Mouse (Mus musculus) intestine, postnatal 0 days (tissue): ENCODE data around the gene Ranbp3l. TPM values are rescaled to one million over a fixed set of nuclear protein-coding genes. Genes with fewer than 3 reads are reported as not detected.
A peak's percentile ranks its signal among the peaks of the same experiment; 100 is the strongest.

Experiments
- ATAC-seq: fragments of 200-750 bp; cut with Nextera tagmentation; 2 replicates; pipeline ENCODE4 v1.8.0; 2017; ENCODE audit warnings: mild to moderate bottlenecking, moderate TSS enrichment, moderate library complexity
- H3K27ac ChIP-seq: fragments of 300-500 bp; sonication (generic); 2 replicates; pipeline ENCODE4 v1.5.1; 2014; ENCODE audit warnings: mild to moderate bottlenecking, low read depth, low read length, moderate library complexity
- H3K27me3 ChIP-seq: fragments of 300-500 bp; sonication (generic); replicated peaks from 2 replicates; pipeline ENCODE4 v1.6.1; 2014; ENCODE audit warnings: low read length, mixed read lengths; ENCODE audit not compliant: control insufficient read depth, insufficient read depth
- H3K36me3 ChIP-seq: fragments of 300-500 bp; sonication (generic); 2 replicates; pipeline ENCODE4 v1.6.1; 2014; ENCODE audit warnings: mild to moderate bottlenecking, moderate library complexity; ENCODE audit not compliant: control insufficient read depth, insufficient read depth
- H3K4me1 ChIP-seq: fragments of 300-500 bp; sonication (generic); replicated peaks from 2 replicates; pipeline ENCODE4 v1.6.1; 2014; ENCODE audit warnings: antibody characterized with exemption, low read length, mixed read lengths; ENCODE audit not compliant: control insufficient read depth, insufficient read depth
- H3K4me2 ChIP-seq: fragments of 300-500 bp; sonication (generic); replicated peaks from 2 replicates; pipeline ENCODE4 v1.6.1; 2014; ENCODE audit warnings: low read depth, mild to moderate bottlenecking, moderate library complexity
- H3K4me3 ChIP-seq: fragments of 300-500 bp; sonication (generic); 2 replicates; pipeline ENCODE4 v1.5.1; 2014; ENCODE audit warnings: low read depth, low read length
- H3K9ac ChIP-seq: fragments of 300-500 bp; sonication (generic); 2 replicates; pipeline ENCODE4 v1.6.1; 2014; ENCODE audit warnings: mild to moderate bottlenecking, low read depth, low read length
- H3K9me3 ChIP-seq: fragments of 300-500 bp; sonication (generic); 2 replicates; pipeline ENCODE4 v1.6.1; 2016; ENCODE audit warnings: mixed run types; ENCODE audit not compliant: control insufficient read depth
- CTCF ChIP-seq: sonication (generic); IDR thresholded peaks from 2 replicates; pipeline ENCODE4 v1.5.1; 2016; ENCODE audit warnings: low read depth, mild to moderate bottlenecking, control low read depth, antibody characterized with exemption, moderate library complexity
- WGBS: fragments of 180-500 bp; shearing (Covaris S2); extraction: QIAGEN DNeasy Blood & Tissue Kit; methylation state at CpG from one replicate; pipeline ENCODE4 v1.1.7; 2014; 5-methylcytosine and 5-hydroxymethylcytosine counted together
- polyA plus RNA-seq: library from polyadenylated mRNA; unstranded; fragments of >200 nt; fragmentation: Nextera tagmentation; extraction: Ambion mirVana; gene quantifications from 2 replicates; pipeline ENCODE4 v1.2.1, GENCODE M21; 2015

Gene Ranbp3l
- polyA plus RNA-seq, 1 experiment from 2014 or later = 0.29 TPM

- H3K9me3 ChIP-seq = no peaks in the 10 kb centered on the region
- H3K4me1 ChIP-seq = 0 out of 2 replicates have a peak, but pooled peaks cover 2% of the 10 kb centered on the region
- no peak overlapping the region for H3K4me2 ChIP-seq
- H3K27ac ChIP-seq = no peak overlapping the region
- no peak for ATAC-seq
- H3K36me3 ChIP-seq = peaks cover 53% of the 10 kb centered on the region
- WGBS = 59% methylated on average over 4 of the region's 4 CpGs
- H3K9ac ChIP-seq = no peak overlapping the region
- TF ChIP-seq CTCF = no peak
- H3K4me3 ChIP-seq = no peak overlapping the region
- no peaks in the 10 kb centered on the region for H3K27me3 ChIP-seq
These were observed 129.1 kb downstream of the Ranbp3l start for GRCm38 (mm10) chr15:9096865-9097264.

GRCm38 (mm10) chr15:9100446-9101077, 132.8 kb downstream of the Ranbp3l start:
- Histone ChIP-seq H3K4me3 (no peak overlapping the region), H3K9me3 (no peaks in the 10 kb centered on the region), H3K9ac (no peak overlapping the region), H3K4me1 (no peaks in the 10 kb centered on the region), H3K4me2 (no peak overlapping the region), H3K27ac (no peak overlapping the region), H3K36me3 (peaks cover 61% of the 10 kb centered on the region), H3K27me3 (no peaks in the 10 kb centered on the region)
- no peak for ATAC-seq
- WGBS = 96% methylated on average over 10 of the region's 10 CpGs
- no peak for TF ChIP-seq CTCF

DNA sequence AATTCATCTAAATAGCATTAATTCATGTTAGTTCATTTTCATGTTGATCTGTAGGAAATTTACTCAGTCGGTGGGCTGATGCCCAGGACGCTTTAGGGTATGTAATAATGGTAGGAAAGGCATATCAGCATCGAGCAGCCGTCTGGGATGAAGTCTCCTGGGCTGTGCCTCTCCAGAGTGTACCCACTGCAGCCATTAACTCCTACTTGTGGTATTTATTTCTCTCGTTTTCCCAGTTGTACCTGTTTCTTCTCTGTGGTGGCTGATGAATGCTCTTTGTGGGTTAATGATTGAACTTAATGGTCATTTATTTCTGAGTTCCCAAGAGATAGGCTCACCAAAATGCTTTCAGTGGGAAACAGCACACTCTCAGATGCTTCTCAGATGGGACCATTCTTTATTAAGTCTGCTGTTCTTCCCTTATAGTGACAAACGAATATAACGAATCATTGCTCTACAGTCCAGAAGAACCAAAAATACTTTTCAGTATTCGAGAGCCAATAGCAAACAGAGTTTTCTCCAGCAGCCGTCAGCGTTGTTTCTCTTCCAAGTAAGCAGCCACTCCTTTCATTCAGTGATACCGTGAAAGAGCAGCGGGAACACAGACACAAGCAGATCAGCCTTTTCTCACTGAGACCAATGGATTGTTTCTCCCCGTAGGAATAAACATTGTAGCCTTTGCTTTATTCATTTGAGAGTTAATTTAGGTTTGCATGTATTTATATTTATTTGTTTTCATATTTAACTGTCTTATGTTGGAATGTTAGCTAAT, 138.7 kb downstream of the Ranbp3l start:
- no peak overlapping the region for H3K4me3 ChIP-seq
- no peak for ATAC-seq
- no peaks in the 10 kb centered on the region for H3K9me3 ChIP-seq
- H3K4me1 ChIP-seq = no peaks in the 10 kb centered on the region
- peak overlapping the region; percentile 24; the same call in 1 of the 2 replicates for H3K4me2 ChIP-seq
- 40% methylated on average over 13 of the region's 13 CpGs for WGBS
- H3K27me3 ChIP-seq = no peaks in the 10 kb centered on the region
- no peak overlapping the region for H3K9ac ChIP-seq
- H3K27ac ChIP-seq = no peak overlapping the region
- peaks cover 39% of the 10 kb centered on the region for H3K36me3 ChIP-seq
- TF ChIP-seq CTCF = no peak

DNA sequence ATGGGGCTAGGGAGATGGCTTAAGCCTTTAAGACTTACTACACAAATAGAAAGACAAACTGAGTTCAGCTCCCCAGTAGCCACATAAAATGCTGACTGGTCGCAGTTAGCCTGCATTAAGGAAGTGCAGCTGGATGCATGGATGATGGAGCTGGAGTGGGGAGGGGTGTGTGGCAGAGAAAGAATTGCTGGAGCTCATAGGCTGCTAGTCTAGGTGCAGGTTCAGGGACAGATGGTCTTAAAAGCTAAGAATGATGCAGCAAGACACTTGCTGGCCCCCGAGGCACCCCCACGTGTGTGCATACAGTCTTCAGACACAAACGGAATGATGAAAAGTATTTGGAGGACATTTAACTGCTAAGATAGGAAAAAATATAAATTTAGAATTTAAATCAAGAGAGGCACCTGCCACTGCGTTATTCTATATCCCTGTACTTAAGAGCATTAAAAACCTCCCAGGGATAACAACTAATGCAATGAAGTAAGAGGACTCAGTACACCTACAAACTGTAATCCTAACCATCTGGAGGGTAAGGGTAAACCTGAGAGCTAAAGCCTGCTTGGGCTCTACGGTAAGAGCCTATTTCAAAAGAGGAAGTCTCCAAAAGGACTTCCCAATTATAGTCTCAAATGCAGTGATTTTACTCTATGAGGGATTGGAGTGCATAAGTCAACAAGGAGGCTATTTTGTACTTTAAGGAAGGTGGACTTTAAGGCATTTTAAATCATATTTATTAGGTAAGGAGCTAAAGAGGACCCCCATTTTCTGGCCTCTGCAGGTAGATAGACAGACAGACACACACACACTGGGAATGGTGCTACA, 143.0 kb downstream of the Ranbp3l start:
- Histone ChIP-seq H3K4me1 (no peaks in the 10 kb centered on the region), H3K9ac (no peak overlapping the region), H3K27ac (no peak overlapping the region), H3K27me3 (no peaks in the 10 kb centered on the region), H3K4me3 (no peak overlapping the region), H3K4me2 (no peak overlapping the region), H3K9me3 (no peaks in the 10 kb centered on the region), H3K36me3 (peaks cover 36% of the 10 kb centered on the region)
- TF ChIP-seq CTCF = no peak
- 84% methylated on average over 6 of the region's 6 CpGs for WGBS
- ATAC-seq = no peak

DNA sequence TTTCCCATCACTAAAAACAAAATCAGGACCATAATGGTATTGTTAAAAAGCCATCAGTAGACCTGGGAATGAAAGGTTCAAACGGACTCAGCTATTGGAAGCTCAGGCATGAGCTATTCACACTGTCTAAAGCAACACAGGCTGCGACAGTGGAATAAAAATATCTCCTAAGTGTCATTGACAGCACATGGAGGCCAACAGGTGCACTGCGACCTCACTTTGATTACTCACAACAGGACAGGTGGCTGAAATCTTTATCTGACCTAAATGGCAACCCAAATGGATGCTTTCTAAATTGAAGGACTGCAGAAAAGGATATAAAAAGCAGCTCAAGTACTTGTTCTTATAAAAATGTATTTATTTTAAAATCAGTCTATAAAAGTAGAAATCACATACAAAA, 143.9 kb downstream of the Ranbp3l start:
- Histone ChIP-seq H3K27me3 (no peaks in the 10 kb centered on the region), H3K27ac (no peak overlapping the region), H3K4me1 (no peaks in the 10 kb centered on the region), H3K36me3 (peaks cover 39% of the 10 kb centered on the region), H3K9ac (no peak overlapping the region), H3K4me3 (no peak overlapping the region), H3K4me2 (no peak overlapping the region), H3K9me3 (no peaks in the 10 kb centered on the region)
- TF ChIP-seq CTCF = no peak
- WGBS = 78% methylated on average over 3 of the region's 3 CpGs
- no peak for ATAC-seq

GRCm38 (mm10) chr15:9113556-9113955, 145.8 kb downstream of the Ranbp3l start:
- WGBS = 62% methylated on average over 9 of the region's 9 CpGs
- Histone ChIP-seq H3K27ac (no peak overlapping the region; the same call in 1 of the 2 replicates), H3K9me3 (no peaks in the 10 kb centered on the region), H3K4me1 (no peaks in the 10 kb centered on the region), H3K27me3 (no peaks in the 10 kb centered on the region), H3K4me2 (no peak overlapping the region), H3K36me3 (peaks cover 40% of the 10 kb centered on the region), H3K4me3 (no peak overlapping the region), H3K9ac (no peak overlapping the region)
- ATAC-seq = no peak
- TF ChIP-seq CTCF = no peak
